Mouse (Mus musculus) forebrain, embryonic 16.5 days (tissue): ENCODE results near the gene Cpne5. TPM values are rescaled to one million over a fixed set of nuclear protein-coding genes. Genes with fewer than 3 reads are reported as not detected.

ENCODE experiments used
- ATAC-seq: fragments of 200-750 bp; cut with Nextera tagmentation; 2 replicates; pipeline ENCODE4 v1.8.0; 2017; ENCODE audit warnings: mild to moderate bottlenecking, moderate library complexity
- H3K27ac ChIP-seq: fragments of 300-500 bp; sonication (generic); 2 replicates; pipeline ENCODE4 v1.5.1; 2014; ENCODE audit warnings: low read length, control low read depth
- H3K27me3 ChIP-seq: fragments of 300-500 bp; sonication (generic); replicated peaks from 2 replicates; pipeline ENCODE4 v1.6.1; 2014; ENCODE audit warnings: low read length; ENCODE audit not compliant: control insufficient read depth, insufficient read depth
- H3K36me3 ChIP-seq: fragments of 300-500 bp; sonication (generic); 2 replicates; pipeline ENCODE4 v1.6.1; 2014; ENCODE audit not compliant: control insufficient read depth, insufficient read depth
- H3K4me1 ChIP-seq: fragments of 300-500 bp; sonication (generic); replicated peaks from 2 replicates; pipeline ENCODE4 v1.6.1; 2014; ENCODE audit warnings: low read length; ENCODE audit not compliant: control insufficient read depth, insufficient read depth
- H3K4me2 ChIP-seq: fragments of 300-500 bp; sonication (generic); 2 replicates; pipeline ENCODE4 v1.6.1; 2014; ENCODE audit warnings: mild to moderate bottlenecking, low read length, control low read depth
- H3K4me3 ChIP-seq: fragments of 300-500 bp; sonication (generic); replicated peaks from 2 replicates; pipeline ENCODE4 v1.5.1; 2014; ENCODE audit warnings: mild to moderate bottlenecking, low read length, control low read depth
- H3K9ac ChIP-seq: fragments of 300-500 bp; sonication (generic); replicated peaks from 2 replicates; pipeline ENCODE4 v1.6.1; 2014; ENCODE audit warnings: low read depth, low read length, control low read depth
- H3K9me3 ChIP-seq: fragments of 300-500 bp; sonication (generic); 2 replicates; pipeline ENCODE4 v1.6.1; 2016; ENCODE audit warnings: low read length; ENCODE audit not compliant: control insufficient read depth
- WGBS: fragments of 180-500 bp; shearing (Covaris S2); extraction: QIAGEN DNeasy Blood & Tissue Kit; methylation state at CpG from one replicate; pipeline ENCODE4 v1.1.7; 2014; 5-methylcytosine and 5-hydroxymethylcytosine counted together
- polyA plus RNA-seq: library from polyadenylated mRNA; unstranded; fragments of >200 nt; fragmentation: Nextera tagmentation; extraction: Ambion mirVana; gene quantifications from 2 replicates; pipeline ENCODE4 v1.2.1, GENCODE M21; 2015

Cpne5 gene
- polyA plus RNA-seq, 1 experiment from 2014 or later = 35.5 TPM

GRCm38 (mm10) chr17:29170431-29171000 lies 67.5 kb downstream of the Cpne5 start:
- Histone ChIP-seq H3K4me2 (no peak overlapping the region), H3K4me1 (peaks cover 2% of the 10 kb centered on the region; the same call in 1 of the 2 replicates), H3K9me3 (no peaks in the 10 kb centered on the region), H3K9ac (no peak overlapping the region), H3K36me3 (no peaks in the 10 kb centered on the region), H3K4me3 (no peak overlapping the region), H3K27ac (no peak overlapping the region), H3K27me3 (no peaks in the 10 kb centered on the region)
- WGBS = 84% methylated on average over 14 of the region's 14 CpGs
- ATAC-seq = no peak

DNA sequence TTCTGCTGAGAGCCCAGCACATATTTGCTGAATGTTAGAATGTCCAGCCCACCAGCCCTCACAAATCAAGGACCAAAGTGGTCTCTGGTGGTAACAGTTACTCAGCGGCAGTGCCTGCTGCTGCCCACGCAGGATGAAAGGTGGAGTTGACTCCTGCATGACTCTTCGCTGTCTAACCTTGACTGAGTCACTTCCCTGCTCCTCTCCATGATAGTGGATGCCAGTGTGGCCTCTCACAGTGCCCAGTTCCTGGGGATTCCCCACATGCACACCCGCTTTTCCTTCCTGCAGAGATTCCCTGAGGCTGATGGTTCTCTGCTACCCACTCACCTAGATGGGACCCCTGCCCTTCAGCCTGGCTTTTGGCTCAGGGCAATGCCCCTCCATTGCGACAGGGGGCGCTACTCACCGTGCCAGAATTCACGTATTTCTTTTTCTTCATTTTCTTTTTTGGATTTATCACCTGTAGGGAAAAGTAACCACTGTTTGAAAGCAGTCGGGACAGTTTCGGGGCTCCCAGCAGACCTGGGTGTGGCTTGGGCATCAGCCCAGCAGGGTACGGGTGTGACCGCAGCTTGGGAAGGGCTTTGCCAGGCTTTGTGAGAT lies 68.9 kb downstream of the Cpne5 start:
- H3K4me1 ChIP-seq = peaks cover 14% of the 10 kb centered on the region
- no peak overlapping the region for H3K9ac ChIP-seq
- no peaks in the 10 kb centered on the region for H3K9me3 ChIP-seq
- no peak overlapping the region for H3K4me3 ChIP-seq
- 75% methylated on average over 12 of the region's 12 CpGs for WGBS
- no peaks in the 10 kb centered on the region for H3K36me3 ChIP-seq
- no peaks in the 10 kb centered on the region for H3K27me3 ChIP-seq
- ATAC-seq = no peak
- no peak overlapping the region for H3K4me2 ChIP-seq
- H3K27ac ChIP-seq = no peak overlapping the region

- no peak overlapping the region for H3K27ac ChIP-seq
- H3K4me1 ChIP-seq = peaks cover 14% of the 10 kb centered on the region
- no peak overlapping the region for H3K4me2 ChIP-seq
- no peaks in the 10 kb centered on the region for H3K36me3 ChIP-seq
- H3K9ac ChIP-seq = no peak overlapping the region
- no peak overlapping the region for H3K4me3 ChIP-seq
- H3K9me3 ChIP-seq = no peaks in the 10 kb centered on the region
- H3K27me3 ChIP-seq = no peaks in the 10 kb centered on the region
- no peak for ATAC-seq
- 88% methylated on average over 4 of the region's 4 CpGs for WGBS
Observed at GRCm38 (mm10) chr17:29168438-29168837, 69.5 kb downstream of the Cpne5 start.

DNA sequence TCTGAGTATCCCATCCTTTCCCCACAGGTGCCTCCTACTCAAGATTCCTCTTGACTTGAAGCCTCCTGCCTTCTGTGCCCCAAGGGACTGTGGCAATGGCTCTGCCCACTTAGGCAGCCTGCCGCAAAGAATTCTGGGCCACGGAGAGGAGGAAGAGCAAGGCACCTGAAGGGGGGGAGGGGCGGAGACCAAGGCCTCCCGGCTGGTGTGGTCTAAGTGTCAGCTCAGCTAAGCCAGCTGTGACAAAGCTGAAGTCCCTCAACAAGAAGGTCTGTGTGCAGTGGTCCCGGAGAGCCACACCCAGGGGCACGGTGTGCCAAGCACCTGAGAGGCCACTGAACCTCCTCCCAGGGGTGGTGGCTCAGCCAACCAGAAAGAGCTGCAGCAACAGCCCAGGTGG lies 70.6 kb downstream of the Cpne5 start:
- Histone ChIP-seq H3K36me3 (no peaks in the 10 kb centered on the region), H3K9me3 (no peaks in the 10 kb centered on the region), H3K4me1 (peaks cover 14% of the 10 kb centered on the region), H3K4me3 (no peak overlapping the region), H3K4me2 (no peak overlapping the region), H3K27me3 (no peaks in the 10 kb centered on the region), H3K9ac (no peak overlapping the region), H3K27ac (no peak overlapping the region)
- WGBS = 67% methylated on average over 6 of the region's 6 CpGs
- no peak for ATAC-seq

GRCm38 (mm10) chr17:29165967-29166578 lies 71.9 kb downstream of the Cpne5 start:
- 0 out of 2 replicates have a peak overlapping the region, but pooled peaks have one; percentile 19 for H3K9ac ChIP-seq

DNA sequence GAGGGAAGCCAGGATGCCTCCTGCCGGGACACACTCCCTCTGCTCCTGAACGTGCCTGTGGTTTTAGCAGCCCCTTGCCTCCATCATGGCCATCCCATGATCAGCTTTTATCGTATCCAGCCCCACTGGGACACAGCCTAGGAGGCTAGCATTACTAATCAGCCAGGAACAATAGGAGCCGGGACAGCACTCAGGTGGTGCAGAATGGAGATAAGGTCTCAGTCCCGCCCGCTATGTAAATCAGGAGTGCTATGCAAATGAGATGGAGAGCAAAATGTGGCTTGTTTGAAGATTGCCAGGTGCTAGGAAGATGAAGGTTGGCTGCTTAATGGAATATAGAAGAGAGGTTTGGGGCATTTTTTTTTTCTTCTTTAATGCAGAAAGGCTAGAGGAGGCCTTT lies 72.5 kb downstream of the Cpne5 start:
- 7% methylated on average over 6 of the region's 6 CpGs for WGBS
- Histone ChIP-seq H3K9ac (no peak overlapping the region), H3K27me3 (no peaks in the 10 kb centered on the region), H3K9me3 (no peaks in the 10 kb centered on the region), H3K4me3 (no peak overlapping the region), H3K36me3 (no peaks in the 10 kb centered on the region), H3K4me1 (peaks cover 14% of the 10 kb centered on the region), H3K27ac (peak overlapping the region; percentile 37; the same call in 1 of the 2 replicates), H3K4me2 (no peak overlapping the region)
- peak; percentile 33; the same call in 1 of the 2 replicates for ATAC-seq

More at GRCm38 (mm10) chr17:29165967-29166578, 71.9 kb downstream of the Cpne5 start:
- no peaks in the 10 kb centered on the region for H3K27me3 ChIP-seq
- no peak overlapping the region for H3K4me2 ChIP-seq
- peaks cover 14% of the 10 kb centered on the region for H3K4me1 ChIP-seq
- WGBS = 39% methylated on average over 8 of the region's 8 CpGs
- H3K9me3 ChIP-seq = no peaks in the 10 kb centered on the region
- H3K36me3 ChIP-seq = no peaks in the 10 kb centered on the region
- no peak for ATAC-seq
- H3K4me3 ChIP-seq = no peak overlapping the region
- peak overlapping the region; percentile 37 for H3K27ac ChIP-seq

DNA sequence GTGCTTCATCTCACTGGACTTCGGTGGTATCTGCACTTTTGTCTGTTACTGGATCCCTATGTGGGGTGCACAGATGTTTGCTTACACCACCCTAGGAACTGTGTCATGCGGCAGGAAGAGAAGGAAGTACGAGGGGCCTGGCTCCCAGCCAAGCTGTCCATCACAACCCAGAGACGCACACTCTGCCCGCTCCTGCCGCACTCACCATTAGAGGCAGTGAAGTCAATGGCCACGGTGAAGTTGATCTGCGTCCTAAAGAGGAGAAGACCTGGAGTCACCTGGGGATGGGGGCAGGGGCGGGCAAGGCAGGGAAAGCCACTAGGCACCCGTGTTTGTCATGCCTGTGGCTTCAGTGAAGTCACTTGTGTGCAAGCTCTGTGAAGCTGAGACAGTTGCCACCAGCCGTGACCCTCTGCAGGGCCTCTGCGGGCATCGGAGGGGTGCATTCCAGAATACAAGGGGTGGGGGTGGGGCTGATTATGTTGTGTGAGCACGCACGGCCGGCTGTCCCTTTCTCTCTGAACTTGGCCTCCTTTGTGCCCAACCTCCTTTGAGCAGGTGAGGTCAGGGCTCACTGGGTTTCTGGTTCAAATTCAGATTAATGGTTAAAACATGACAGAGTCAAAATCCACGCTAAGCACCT lies 73.4 kb downstream of the Cpne5 start:
- Histone ChIP-seq H3K9ac (no peak overlapping the region), H3K27ac (no peak overlapping the region; the same call in 1 of the 2 replicates), H3K9me3 (no peaks in the 10 kb centered on the region), H3K4me2 (no peak overlapping the region), H3K4me1 (peaks cover 14% of the 10 kb centered on the region), H3K4me3 (no peak overlapping the region), H3K36me3 (no peaks in the 10 kb centered on the region), H3K27me3 (no peaks in the 10 kb centered on the region)
- WGBS = 9% methylated on average over 17 of the region's 17 CpGs
- 0 out of 2 replicates have a peak, but pooled peaks have one; percentile 28 for ATAC-seq

GRCm38 (mm10) chr17:29162334-29162733 lies 75.6 kb downstream of the Cpne5 start:
- 92% methylated on average over 13 of the region's 13 CpGs for WGBS
- no peaks in the 10 kb centered on the region for H3K27me3 ChIP-seq

DNA sequence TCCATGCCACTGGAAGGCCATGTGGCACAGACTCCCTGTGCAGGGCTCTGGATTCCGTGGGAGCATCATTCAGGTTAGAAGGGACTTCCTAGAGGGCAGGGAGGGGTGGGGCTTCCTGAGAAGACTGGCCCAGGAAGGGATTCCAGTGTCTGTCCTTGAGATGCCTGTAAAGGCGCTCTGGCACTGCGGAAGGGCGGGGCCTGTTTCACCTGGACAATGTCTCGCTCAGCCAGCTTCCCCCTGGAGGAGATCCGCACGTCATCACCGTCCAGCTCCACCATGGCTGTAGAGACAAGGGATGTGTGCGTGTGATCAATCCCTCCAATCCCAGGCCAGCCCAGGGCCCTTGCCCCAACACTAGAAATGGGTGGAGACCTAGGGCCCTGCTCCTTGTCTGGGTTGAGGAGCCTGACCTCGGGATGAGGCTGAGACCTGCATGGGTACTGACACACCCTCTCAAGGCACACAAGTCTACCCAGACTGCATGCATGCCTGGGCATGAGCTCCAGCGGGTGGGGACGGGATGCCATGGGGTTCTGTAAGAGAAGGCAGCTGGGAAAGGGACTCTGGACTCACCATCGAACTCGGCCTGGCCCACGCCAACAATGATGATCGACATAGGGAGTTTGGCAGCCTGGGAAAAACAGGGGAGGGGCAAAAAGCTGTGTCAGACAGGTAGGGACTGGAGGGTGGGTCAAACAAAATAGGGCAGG lies 78.1 kb downstream of the Cpne5 start:
- H3K4me1 ChIP-seq = peaks cover 11% of the 10 kb centered on the region
- H3K9ac ChIP-seq = no peak overlapping the region
- no peaks in the 10 kb centered on the region for H3K36me3 ChIP-seq
- 85% methylated on average over 16 of the region's 16 CpGs for WGBS
- no peaks in the 10 kb centered on the region for H3K9me3 ChIP-seq
- H3K4me2 ChIP-seq = no peak overlapping the region
- no peak for ATAC-seq
- no peak overlapping the region for H3K27ac ChIP-seq
- no peaks in the 10 kb centered on the region for H3K27me3 ChIP-seq
- H3K4me3 ChIP-seq = no peak overlapping the region

More at GRCm38 (mm10) chr17:29162334-29162733, 75.6 kb downstream of the Cpne5 start:
- H3K36me3 ChIP-seq = no peaks in the 10 kb centered on the region
- H3K9me3 ChIP-seq = no peaks in the 10 kb centered on the region
- peaks cover 14% of the 10 kb centered on the region for H3K4me1 ChIP-seq
- no peak overlapping the region for H3K4me3 ChIP-seq
- no peak overlapping the region for H3K4me2 ChIP-seq
- no peak for ATAC-seq
- no peak overlapping the region for H3K9ac ChIP-seq
- H3K27ac ChIP-seq = no peak overlapping the region
